Mouse (Mus musculus) CH12.LX (cell line): ENCODE data around the gene Dnmbp.

Experiments used
- CTCF ChIP-seq, 2 experiments: IDR thresholded peaks in 1 of 2; conservative IDR thresholded peaks in 1 of 2; 2 replicates each; pipeline ENCODE4 v1.5.1; 2011 to 2012; ENCODE audit warnings: low read depth in 2 of 2, low read length in 2 of 2, improper control_type of control experiment in 1 of 2, inconsistent platforms in 1 of 2, mild to moderate bottlenecking in 1 of 2, moderate library complexity in 1 of 2
- EP300 ChIP-seq: IDR thresholded peaks from 2 replicates; pipeline ENCODE4 v1.6.1; 2011; ENCODE audit warnings: low read length, improper control_type of control experiment
- POLR2A ChIP-seq: IDR thresholded peaks from 2 replicates; pipeline ENCODE4 v1.6.1; 2011; ENCODE audit warnings: low read depth, mild to moderate bottlenecking, improper control_type of control experiment, low read length
- USF1 ChIP-seq: IDR thresholded peaks from 2 replicates; pipeline ENCODE4 v1.6.1; 2014; ENCODE audit warnings: low read depth, mild to moderate bottlenecking, inconsistent platforms, low read length, improper control_type of control experiment
- ZC3H11A ChIP-seq: IDR thresholded peaks from 2 replicates; pipeline ENCODE4 v1.6.1; 2012; ENCODE audit warnings: low read depth, mild to moderate bottlenecking, inconsistent platforms, low read length, improper control_type of control experiment

DNA sequence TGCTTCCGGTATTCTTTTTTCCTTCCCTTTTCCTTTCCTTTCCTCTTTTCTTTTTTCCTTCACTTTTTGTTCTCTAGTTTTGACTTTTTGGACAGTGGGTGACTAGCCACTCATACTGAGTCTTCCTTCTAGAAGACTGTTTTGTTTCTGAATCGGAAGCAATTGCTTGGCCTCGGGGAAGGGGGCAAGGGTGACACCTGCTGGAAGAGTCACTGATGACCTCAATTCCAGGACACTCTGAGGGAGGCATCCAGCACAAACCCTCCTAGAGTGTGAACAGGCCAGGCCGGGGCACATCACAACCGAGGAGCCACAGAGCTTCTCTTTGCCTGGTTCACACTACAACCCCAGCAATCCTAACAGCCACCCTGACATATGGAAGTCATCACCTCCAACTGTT lies 34.0 kb downstream of the Dnmbp start:
- TF ChIP-seq ZC3H11A = no peak
- TF ChIP-seq USF1 = no peak
- TF ChIP-seq CTCF (conservative IDR thresholded peaks at IDR 0.05 in 1 of 2, IDR thresholded peaks at IDR 0.05 in 1 of 2; ENCODE audit: low read depth in 2 of 2, low read length in 2 of 2) = peak in 1 of 2 experiments; percentile 78; a peak in 2 of 4 replicates
- no peak for TF ChIP-seq EP300
- no peak for TF ChIP-seq POLR2A
